Mouse (Mus musculus) liver, postnatal 0 days (tissue): ENCODE measurements around the gene Zfp663. TPM values are rescaled to one million over a fixed set of nuclear protein-coding genes. Genes with fewer than 3 reads are reported as not detected.

Experiments
- ATAC-seq: fragments of 200-750 bp; cut with Nextera tagmentation; 2 replicates; pipeline ENCODE4 v1.8.0; 2017; ENCODE audit warnings: mild to moderate bottlenecking, moderate library complexity
- DNase-seq: peaks from one replicate; pipeline ENCODE4 v3.0.0-alpha.2; 2016
- H3K27ac ChIP-seq: fragments of 300-500 bp; sonication (generic); 2 replicates; pipeline ENCODE4 v1.5.1; 2014; ENCODE audit warnings: antibody characterized with exemption, moderate library complexity, mild to moderate bottlenecking, low read depth
- H3K27me3 ChIP-seq: fragments of 300-500 bp; sonication (generic); 2 replicates; pipeline ENCODE4 v1.6.1; 2014; ENCODE audit warnings: low read length, control low read depth, mixed read lengths; ENCODE audit not compliant: insufficient read depth
- H3K36me3 ChIP-seq: fragments of 300-500 bp; sonication (generic); replicated peaks from 2 replicates; pipeline ENCODE4 v1.6.1; 2014; ENCODE audit warnings: mild to moderate bottlenecking, control low read depth, low read length, moderate library complexity, mixed read lengths; ENCODE audit not compliant: insufficient read depth
- H3K4me1 ChIP-seq: fragments of 300-500 bp; sonication (generic); 2 replicates; pipeline ENCODE4 v1.6.1; 2014; ENCODE audit warnings: antibody characterized with exemption, mild to moderate bottlenecking, control low read depth; ENCODE audit not compliant: insufficient read depth
- H3K4me2 ChIP-seq: fragments of 300-500 bp; sonication (generic); 2 replicates; pipeline ENCODE4 v1.6.1; 2014; ENCODE audit warnings: low read depth, mild to moderate bottlenecking, low read length, moderate library complexity, mixed read lengths
- H3K4me3 ChIP-seq: fragments of 300-500 bp; sonication (generic); 2 replicates; pipeline ENCODE4 v1.5.1; 2014; ENCODE audit warnings: low read depth, low read length
- H3K9ac ChIP-seq: fragments of 300-500 bp; sonication (generic); replicated peaks from 2 replicates; pipeline ENCODE4 v1.6.1; 2014; ENCODE audit warnings: mild to moderate bottlenecking, moderate library complexity
- H3K9me3 ChIP-seq: fragments of 300-500 bp; sonication (generic); 2 replicates; pipeline ENCODE4 v1.6.1; 2016; ENCODE audit warnings: mild to moderate bottlenecking, control low read depth, low read length, mixed read lengths
- CTCF ChIP-seq: sonication (generic); IDR thresholded peaks from 2 replicates; pipeline ENCODE4 v1.5.1; 2016; ENCODE audit warnings: antibody characterized with exemption, low read depth
- EP300 ChIP-seq: IDR thresholded peaks from 2 replicates; pipeline ENCODE4 v1.6.1; 2016; ENCODE audit warnings: antibody characterized with exemption, low read depth, mild to moderate bottlenecking
- WGBS: fragments of 180-500 bp; shearing (Covaris S2); extraction: QIAGEN DNeasy Blood & Tissue Kit; methylation state at CpG from one replicate; pipeline ENCODE4 v1.1.7; 2014; ENCODE audit not compliant: insufficient replicate concordance; 5-methylcytosine and 5-hydroxymethylcytosine counted together
- polyA plus RNA-seq: library from polyadenylated mRNA; unstranded; fragments of >200 nt; fragmentation: Nextera tagmentation; extraction: Ambion mirVana; gene quantifications from 2 replicates; pipeline ENCODE4 v1.2.1, GENCODE M21; 2015

The Zfp663 gene
- polyA plus RNA-seq, 1 experiment from 2014 or later: not detected

DNA sequence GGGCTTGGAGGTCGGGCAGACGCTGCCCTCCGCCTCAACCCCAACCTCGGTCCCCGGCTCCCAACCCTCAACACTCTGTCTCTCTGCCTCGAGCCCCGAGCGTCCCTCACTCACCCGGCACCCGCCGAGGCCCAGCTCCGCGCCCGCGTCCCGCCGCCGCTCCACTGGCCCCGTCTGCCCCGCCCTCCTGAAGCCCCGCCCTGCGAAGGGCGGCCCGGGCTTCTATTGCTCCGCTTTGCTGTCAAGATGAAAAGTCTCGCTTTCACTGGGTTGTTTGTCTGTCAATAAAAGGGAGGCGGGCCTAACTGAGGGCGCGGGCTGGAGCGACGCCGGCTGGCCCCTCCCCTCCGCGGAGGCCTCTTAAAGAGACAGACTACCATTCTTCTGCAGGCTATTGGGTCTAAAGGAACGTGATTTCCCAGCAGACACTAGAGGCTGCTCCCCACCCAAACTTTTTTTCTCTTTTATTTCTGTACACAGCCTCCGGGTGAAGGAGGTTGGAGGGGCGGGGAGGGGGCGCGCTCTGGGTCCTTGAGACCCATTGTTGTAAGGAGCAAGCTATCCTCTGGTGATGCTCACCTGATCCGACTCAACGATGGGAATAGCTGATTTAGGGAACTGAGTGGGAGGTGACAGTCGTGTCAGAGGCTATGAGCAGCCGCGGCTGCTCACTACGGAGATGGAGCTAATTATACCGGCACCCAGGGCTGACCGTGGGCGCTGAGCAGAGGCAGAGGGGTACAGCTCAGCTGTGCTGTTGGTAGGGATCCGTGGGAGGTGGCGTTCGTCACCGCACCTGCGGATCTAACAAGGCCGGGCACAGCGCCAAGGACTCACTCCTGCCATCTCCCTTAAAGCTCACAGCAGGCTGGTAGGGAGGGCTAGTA is 42.0 kb downstream of the Zfp663 start, which contains the start of gene Elmo2:
Gene Elmo2 (minus strand): TSS at position 176 of the 887 bp plus-strand sequence.
- peaks cover 61% of the 10 kb centered on the region for H3K4me1 ChIP-seq
- H3K9ac ChIP-seq: peak within 1 kb of the TSS; percentile 79
- peak within 1 kb of the TSS; percentile 78 for H3K4me2 ChIP-seq
- H3K36me3 ChIP-seq: no peaks in the 10 kb centered on the region
- peak within 1 kb of the TSS; percentile 72 for H3K4me3 ChIP-seq
- peak; percentile 99 for ATAC-seq
- no peaks in the 10 kb centered on the region for H3K9me3 ChIP-seq
- H3K27me3 ChIP-seq: no peaks in the 10 kb centered on the region
- TF ChIP-seq CTCF: no peak
- TF ChIP-seq EP300: no peak
- WGBS: under 1% methylated on average over 52 of the region's 55 CpGs
- DNase-seq: peak; percentile 97
- peak within 1 kb of the TSS; percentile 34; the same call in 1 of the 2 replicates for H3K27ac ChIP-seq

DNA sequence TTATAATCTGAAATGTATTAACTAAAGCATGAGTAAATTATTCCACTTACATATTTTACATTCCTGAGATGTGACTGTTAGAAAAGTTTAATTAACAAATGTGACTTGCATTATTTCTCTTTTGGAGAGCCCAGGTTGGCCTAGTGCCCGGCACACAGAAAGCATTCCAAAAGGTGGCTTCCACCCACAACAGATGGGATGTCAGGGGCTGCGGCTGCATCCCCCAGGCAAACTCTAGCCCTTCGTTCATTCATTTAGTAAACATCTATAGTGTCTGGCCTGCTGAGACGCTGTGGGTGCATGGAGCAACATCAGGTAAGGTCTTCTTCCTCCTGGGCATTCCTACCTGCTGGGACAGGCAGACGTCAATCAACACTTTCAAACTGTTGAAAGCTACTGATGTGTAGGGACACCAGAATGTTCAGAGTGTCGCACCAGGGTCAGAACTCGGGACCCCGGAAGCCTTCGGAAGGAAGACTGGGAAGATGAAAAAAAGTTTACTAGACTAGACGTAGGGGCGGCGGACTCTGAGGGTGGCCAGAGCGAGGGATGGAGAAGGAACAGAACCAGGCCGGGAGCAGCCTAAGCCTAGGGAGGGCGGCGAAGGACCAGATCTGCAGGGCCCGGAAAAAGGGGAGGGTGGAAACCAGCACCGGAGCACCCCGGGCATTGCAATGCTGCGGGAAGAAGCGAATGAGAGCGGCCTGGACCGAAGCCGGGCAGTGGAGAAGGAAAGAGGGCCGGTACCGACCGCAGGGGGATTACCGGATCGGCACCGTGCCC is 42.8 kb downstream of the Zfp663 start:
- Histone ChIP-seq H3K4me3 (peak overlapping the region; percentile 72), H3K9ac (peak overlapping the region; percentile 79), H3K4me1 (peaks cover 69% of the 10 kb centered on the region), H3K9me3 (no peaks in the 10 kb centered on the region), H3K36me3 (no peaks in the 10 kb centered on the region), H3K27ac (0 out of 2 replicates have a peak overlapping the region, but pooled peaks have one; percentile 34), H3K27me3 (no peaks in the 10 kb centered on the region), H3K4me2 (peak overlapping the region; percentile 78)
- WGBS: 2% methylated on average over 30 of the region's 30 CpGs
- ATAC-seq: peak; percentile 16
- TF ChIP-seq CTCF (no peak), EP300 (no peak)
- no peak for DNase-seq

DNA sequence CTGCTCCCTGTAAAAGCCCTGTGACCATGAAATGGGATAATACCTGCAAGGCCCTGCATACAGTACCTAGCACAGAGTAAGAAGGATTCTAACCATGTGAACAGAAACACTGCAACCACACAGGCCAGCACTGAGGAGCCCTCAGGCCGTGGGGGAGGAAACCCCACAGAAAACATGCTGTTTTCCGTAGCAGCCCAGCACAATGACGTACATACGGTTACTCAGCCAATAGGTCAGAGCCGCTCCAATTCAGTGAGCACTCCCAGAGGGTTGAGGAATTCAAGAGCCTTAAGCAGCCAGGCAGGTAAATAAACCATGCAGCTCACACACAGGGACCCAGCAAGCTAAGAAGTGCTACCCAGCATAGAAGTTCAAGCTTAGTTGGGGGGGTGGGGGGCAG is 44.6 kb downstream of the Zfp663 start:
- Histone ChIP-seq H3K4me2 (no peak overlapping the region), H3K4me1 (peaks cover 75% of the 10 kb centered on the region), H3K9ac (no peak overlapping the region), H3K27me3 (no peaks in the 10 kb centered on the region), H3K4me3 (no peak overlapping the region), H3K27ac (no peak overlapping the region), H3K9me3 (no peaks in the 10 kb centered on the region), H3K36me3 (no peaks in the 10 kb centered on the region)
- WGBS: 78% methylated on average over 5 of the region's 5 CpGs
- no peak for ATAC-seq
- TF ChIP-seq CTCF (no peak), EP300 (no peak)
- no peak for DNase-seq

DNA sequence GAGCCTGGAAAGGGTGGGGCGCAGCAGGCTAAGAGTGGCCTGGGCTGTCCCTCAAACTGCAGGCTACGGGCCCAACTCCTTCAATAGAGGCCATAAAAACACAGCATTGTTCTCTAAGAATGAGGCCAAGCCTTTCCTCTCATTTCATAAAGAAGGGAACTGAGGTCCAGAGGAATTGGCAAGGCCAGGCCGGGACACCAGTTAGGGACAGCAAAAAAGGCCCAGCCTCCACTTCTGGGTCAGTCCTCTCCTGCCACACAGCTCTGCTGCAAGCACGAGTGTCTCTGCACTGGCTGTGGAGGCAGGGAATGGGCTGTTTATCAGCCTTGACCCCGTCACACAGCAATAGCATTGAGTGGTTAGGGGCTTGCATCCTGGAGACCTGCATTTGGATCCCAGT is 45.0 kb downstream of the Zfp663 start:
- Histone ChIP-seq H3K4me2 (no peak overlapping the region), H3K36me3 (no peaks in the 10 kb centered on the region), H3K27ac (no peak overlapping the region), H3K4me1 (peaks cover 75% of the 10 kb centered on the region), H3K9ac (no peak overlapping the region), H3K4me3 (no peak overlapping the region), H3K27me3 (no peaks in the 10 kb centered on the region), H3K9me3 (no peaks in the 10 kb centered on the region)
- WGBS: 75% methylated on average over 5 of the region's 5 CpGs
- no peak for TF ChIP-seq EP300
- DNase-seq: no peak
- ATAC-seq: no peak

DNA sequence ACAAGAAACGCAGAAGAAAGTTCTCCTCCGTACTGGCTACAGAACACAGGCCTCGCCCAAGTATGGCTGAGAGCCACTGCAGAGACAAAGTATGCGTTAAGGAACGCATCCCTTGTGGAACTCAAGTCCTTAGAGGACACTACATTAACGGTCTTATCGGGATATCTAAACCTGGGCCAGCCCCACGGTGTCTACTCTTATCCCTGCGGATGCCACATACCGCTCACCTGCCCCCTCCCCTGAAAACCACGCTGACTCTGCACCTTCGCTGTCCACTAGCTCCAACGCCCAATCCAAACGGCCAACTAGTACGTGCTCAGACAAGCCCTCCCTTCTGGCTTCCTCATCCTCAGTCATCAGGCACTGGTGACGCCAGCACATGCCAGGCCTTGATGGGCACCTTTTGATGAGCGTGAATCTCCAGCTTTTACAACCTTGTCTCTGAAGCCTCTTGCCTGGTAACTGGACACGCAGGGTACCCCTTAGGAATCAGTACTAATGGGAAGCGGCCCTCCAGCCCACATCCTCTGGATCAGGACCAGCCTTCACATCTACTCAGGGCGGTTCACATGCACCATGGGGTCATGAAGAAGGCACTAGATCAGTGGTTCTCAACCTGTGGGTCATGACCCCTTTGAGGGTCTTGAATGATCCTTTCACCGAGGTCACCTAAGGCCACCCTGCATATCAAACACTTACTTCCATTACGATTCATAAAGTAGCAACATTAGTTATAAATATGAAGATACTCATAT is 46.4 kb downstream of the Zfp663 start:
- 0 out of 2 replicates have a peak overlapping the region, but pooled peaks have one; percentile 62 for H3K4me2 ChIP-seq
- no peak overlapping the region for H3K4me3 ChIP-seq
- H3K4me1 ChIP-seq: peaks cover 82% of the 10 kb centered on the region
- DNase-seq: no peak
- no peak for TF ChIP-seq EP300
- no peak for TF ChIP-seq CTCF
- H3K27me3 ChIP-seq: no peaks in the 10 kb centered on the region
- no peaks in the 10 kb centered on the region for H3K9me3 ChIP-seq
- 75% methylated on average over 22 of the region's 22 CpGs for WGBS
- no peak for ATAC-seq
- peak overlapping the region; percentile 88 for H3K27ac ChIP-seq
- no peak overlapping the region for H3K9ac ChIP-seq
- no peaks in the 10 kb centered on the region for H3K36me3 ChIP-seq
